Mouse (Mus musculus) heart, embryonic 14.5 days (tissue): ENCODE measurements at regions not wholly inside any gene's neighbourhood (a gene's known extent, or its start where the extent isn't known, plus 50 kb on each side); places are given as distances from the start of the nearest gene placed in this dataset.

Experiments used
- ATAC-seq: fragments of 200-750 bp; cut with Nextera tagmentation; 2 replicates; pipeline ENCODE4 v1.8.0; 2017; ENCODE audit warnings: low read depth, moderate TSS enrichment; ENCODE audit not compliant: insufficient number of reproducible peaks, insufficient read depth, low FRiP score
- H3K27ac ChIP-seq, 2 experiments: fragments of 200-500 bp in 1 of 2; fragments of 300-500 bp in 1 of 2; sonication (generic) in 1 of 2; replicated peaks in 1 of 2; 2 replicates each; pipeline ENCODE4 v1.5.1; 2012 to 2014; ENCODE audit warnings: low read depth in 2 of 2, low read length in 2 of 2, control low read depth in 1 of 2, mild to moderate bottlenecking in 1 of 2, mixed read lengths in 1 of 2; ENCODE audit not compliant: control insufficient read depth in 1 of 2, insufficient read depth in 1 of 2
- H3K27me3 ChIP-seq: fragments of 300-500 bp; sonication (generic); 2 replicates; pipeline ENCODE4 v1.6.1; 2014; ENCODE audit warnings: mild to moderate bottlenecking, low read length, control low read depth; ENCODE audit not compliant: control insufficient read depth, insufficient read depth
- H3K36me3 ChIP-seq: fragments of 300-500 bp; sonication (generic); 2 replicates; pipeline ENCODE4 v1.6.1; 2014; ENCODE audit warnings: mild to moderate bottlenecking, control low read depth, low read length, mixed read lengths; ENCODE audit not compliant: control insufficient read depth, insufficient read depth
- H3K4me1 ChIP-seq, 2 experiments: fragments of 200-500 bp in 1 of 2; fragments of 300-500 bp in 1 of 2; sonication (generic) in 1 of 2; 2 replicates each; pipeline ENCODE4 v1.6.1; 2012 to 2014; ENCODE audit warnings: low read length in 2 of 2, control low read depth in 1 of 2, mixed read lengths in 1 of 2; ENCODE audit not compliant: control insufficient read depth in 2 of 2, insufficient read depth in 2 of 2
- H3K4me2 ChIP-seq: fragments of 300-500 bp; sonication (generic); 2 replicates; pipeline ENCODE4 v1.6.1; 2014; ENCODE audit warnings: mild to moderate bottlenecking, low read length
- H3K4me3 ChIP-seq, 2 experiments: fragments of 200-500 bp in 1 of 2; fragments of 300-500 bp in 1 of 2; sonication (generic) in 1 of 2; 2 replicates each; pipeline ENCODE4 v1.5.1; 2012 to 2014; ENCODE audit warnings: low read length in 2 of 2, mild to moderate bottlenecking in 2 of 2, control low read depth in 1 of 2, low read depth in 1 of 2, moderate library complexity in 1 of 2; ENCODE audit not compliant: control insufficient read depth in 1 of 2, insufficient read depth in 1 of 2
- H3K9ac ChIP-seq: fragments of 300-500 bp; sonication (generic); 2 replicates; pipeline ENCODE4 v1.6.1; 2014; ENCODE audit warnings: mild to moderate bottlenecking, low read length
- H3K9me3 ChIP-seq: fragments of 300-500 bp; sonication (generic); 2 replicates; pipeline ENCODE4 v1.6.1; 2016; ENCODE audit warnings: low read length, control low read depth; ENCODE audit not compliant: control insufficient read depth
- WGBS: fragments of 180-500 bp; shearing (Covaris S2); extraction: QIAGEN DNeasy Blood & Tissue Kit; methylation state at CpG from one replicate; pipeline ENCODE4 v1.1.7; 2014; 5-methylcytosine and 5-hydroxymethylcytosine counted together

GRCm38 (mm10) chr6:143635043-143635442 is 468.0 kb downstream of the Etnk1 start:
- ATAC-seq = no peak
- Histone ChIP-seq H3K36me3 (no peaks in the 10 kb centered on the region), H3K9ac (no peak overlapping the region), H3K4me2 (no peak overlapping the region), H3K4me1 (peaks cover 0 to 2% of the 10 kb centered on the region in 2 experiments; a peak in 1 of 4 replicates), H3K27ac (no peak overlapping the region), H3K9me3 (no peaks in the 10 kb centered on the region), H3K4me3 (no peak overlapping the region), H3K27me3 (no peaks in the 10 kb centered on the region)
- 77% methylated on average over 2 of the region's 2 CpGs for WGBS

GRCm38 (mm10) chr6:143640652-143641051 is 473.6 kb downstream of the Etnk1 start:
- no peak for ATAC-seq
- WGBS = 64% methylated on average over 5 of the region's 5 CpGs

GRCm38 (mm10) chr6:143642052-143642451 is 475.0 kb downstream of the Etnk1 start:
- Histone ChIP-seq H3K4me1 (no peaks in the 10 kb centered on the region), H3K4me2 (no peak overlapping the region), H3K27me3 (no peaks in the 10 kb centered on the region), H3K9me3 (no peaks in the 10 kb centered on the region), H3K27ac (no peak overlapping the region), H3K36me3 (no peaks in the 10 kb centered on the region), H3K4me3 (no peak overlapping the region), H3K9ac (no peak overlapping the region)
- 74% methylated on average over 3 of the region's 3 CpGs for whole genome bisulfite sequencing
- no peak for ATAC-seq

More at GRCm38 (mm10) chr6:143640652-143641051, 473.6 kb downstream of the Etnk1 start:
- no peak overlapping the region for H3K9ac ChIP-seq
- no peak overlapping the region for H3K27ac ChIP-seq
- H3K27me3 ChIP-seq = no peaks in the 10 kb centered on the region
- no peaks in the 10 kb centered on the region for H3K36me3 ChIP-seq
- H3K4me3 ChIP-seq = no peak overlapping the region
- H3K4me2 ChIP-seq = no peak overlapping the region
- no peaks in the 10 kb centered on the region for H3K9me3 ChIP-seq
- no peaks in the 10 kb centered on the region for H3K4me1 ChIP-seq

- Histone ChIP-seq H3K4me1 (no peaks in the 10 kb centered on the region), H3K9me3 (no peaks in the 10 kb centered on the region), H3K27me3 (no peaks in the 10 kb centered on the region), H3K9ac (no peak overlapping the region), H3K27ac (no peak overlapping the region), H3K36me3 (no peaks in the 10 kb centered on the region), H3K4me3 (no peak overlapping the region), H3K4me2 (no peak overlapping the region)
- 69% methylated on average over 4 of the region's 4 CpGs for WGBS
- ATAC-seq = no peak
Measured at GRCm38 (mm10) chr6:143645989-143646388, 479.0 kb downstream of the Etnk1 start.

- Histone ChIP-seq H3K27me3 (no peaks in the 10 kb centered on the region), H3K4me2 (no peak overlapping the region), H3K36me3 (no peaks in the 10 kb centered on the region), H3K27ac (no peak overlapping the region), H3K4me1 (no peaks in the 10 kb centered on the region), H3K4me3 (no peak overlapping the region), H3K9ac (no peak overlapping the region), H3K9me3 (peaks cover 12% of the 10 kb centered on the region)
- no peak for ATAC-seq
- WGBS = 87% methylated on average over 3 of the region's 3 CpGs
Measured at GRCm38 (mm10) chr6:143648501-143648900, 481.5 kb downstream of the Etnk1 start.

GRCm38 (mm10) chr6:143656576-143656975 is 489.6 kb downstream of the Etnk1 start:
- ATAC-seq = no peak
- peaks cover 20% of the 10 kb centered on the region for H3K9me3 ChIP-seq
- no peaks in the 10 kb centered on the region for H3K27me3 ChIP-seq
- no peak overlapping the region for H3K27ac ChIP-seq
- 61% methylated on average over 5 of the region's 5 CpGs for WGBS
- no peaks in the 10 kb centered on the region for H3K36me3 ChIP-seq
- H3K4me3 ChIP-seq = no peak overlapping the region
- H3K9ac ChIP-seq = no peak overlapping the region
- peaks cover 0 to 2% of the 10 kb centered on the region in 2 experiments; a peak in 1 of 4 replicates for H3K4me1 ChIP-seq
- H3K4me2 ChIP-seq = no peak overlapping the region

GRCm38 (mm10) chr6:143660837-143661236 is 493.8 kb downstream of the Etnk1 start:
- no peaks in the 10 kb centered on the region for H3K36me3 ChIP-seq
- no peaks in the 10 kb centered on the region for H3K9me3 ChIP-seq
- no peak overlapping the region for H3K4me3 ChIP-seq
- H3K4me2 ChIP-seq = no peak overlapping the region
- no peaks in the 10 kb centered on the region for H3K27me3 ChIP-seq
- H3K9ac ChIP-seq = no peak overlapping the region
- WGBS = 44% methylated on average over 3 of the region's 3 CpGs
- H3K27ac ChIP-seq = no peak overlapping the region
- H3K4me1 ChIP-seq = peaks cover 0 to 2% of the 10 kb centered on the region in 2 experiments; a peak in 1 of 4 replicates
- no peak for ATAC-seq

GRCm38 (mm10) chr6:143663306-143663705 is 496.3 kb downstream of the Etnk1 start:
- 88% methylated on average over 7 of the region's 7 CpGs for WGBS
- Histone ChIP-seq H3K27ac (no peak overlapping the region), H3K36me3 (no peaks in the 10 kb centered on the region), H3K9ac (no peak overlapping the region), H3K4me3 (no peak overlapping the region), H3K27me3 (no peaks in the 10 kb centered on the region), H3K4me2 (no peak overlapping the region), H3K4me1 (peaks cover 0 to 2% of the 10 kb centered on the region in 2 experiments; a peak in 1 of 4 replicates), H3K9me3 (no peaks in the 10 kb centered on the region)
- no peak for ATAC-seq
